Mouse (Mus musculus) brain, embryonic 14.5 days (tissue): Measurements from ENCODE around the gene Plxna2. TPM values are rescaled to one million over a fixed set of nuclear protein-coding genes. Genes with fewer than 3 reads are reported as not detected.

Source experiments
- DNase-seq: peaks from one replicate; pipeline ENCODE4 v3.0.0-alpha.2; 2011; ENCODE audit warnings: low read depth
- CTCF ChIP-seq: fragments of 200-500 bp; IDR thresholded peaks from 2 replicates; pipeline ENCODE4 v1.5.1; 2012; ENCODE audit warnings: inconsistent platforms, mild to moderate bottlenecking, moderate library complexity, borderline replicate concordance; ENCODE audit not compliant: insufficient read depth, insufficient read length; ENCODE audit errors: extremely low read depth
- POLR2A ChIP-seq: fragments of 200-500 bp; IDR thresholded peaks from 2 replicates; pipeline ENCODE4 v1.6.1; 2012; ENCODE audit warnings: mild to moderate bottlenecking, inconsistent platforms, borderline replicate concordance; ENCODE audit not compliant: poor library complexity, insufficient read depth, insufficient read length, severe bottlenecking; ENCODE audit errors: extremely low read depth
- polyA plus RNA-seq: library from polyadenylated mRNA; depleted of rRNA; stranded (reverse); fragments of >200 nt; gene quantifications from 2 replicates; pipeline ENCODE4 v1.2.3, GENCODE M21; 2012

Plxna2 gene
- polyA plus RNA-seq, 1 experiment: 60.3 TPM

- peak; percentile 90 for DNase-seq
- TF ChIP-seq POLR2A: no peak
- no peak for TF ChIP-seq CTCF
Measured at GRCm38 (mm10) chr1:194613271-194613834, 4.7 kb upstream of the Plxna2 start.

- DNase-seq: peak; percentile 92
- no peak for TF ChIP-seq POLR2A
- no peak for TF ChIP-seq CTCF
Measured at GRCm38 (mm10) chr1:194613923-194614830, 3.8 kb upstream of the Plxna2 start.

- TF ChIP-seq POLR2A: no peak
- TF ChIP-seq CTCF: no peak
- DNase-seq: peak; percentile 92
Measured at GRCm38 (mm10) chr1:194616136-194616535, 1.9 kb upstream of the Plxna2 start.

GRCm38 (mm10) chr1:194618841-194619311 lies 858 bp downstream of the Plxna2 start:
- DNase-seq: peak; percentile 96

GRCm38 (mm10) chr1:194619353-194620244 lies 1.6 kb downstream of the Plxna2 start:
- TF ChIP-seq POLR2A (peak; percentile 85), CTCF (peak; percentile 27; the same call in 1 of the 2 replicates)
- DNase-seq: peak; percentile 95

More at GRCm38 (mm10) chr1:194618841-194619311, 858 bp downstream of the Plxna2 start:
- TF ChIP-seq CTCF (peak; percentile 63; the same call in 1 of the 2 replicates), POLR2A (no peak)

GRCm38 (mm10) chr1:194620245-194620991 lies 2.4 kb downstream of the Plxna2 start:
- TF ChIP-seq POLR2A (no peak), CTCF (no peak)
- DNase-seq: peak; percentile 85

GRCm38 (mm10) chr1:194622174-194622573 lies 4.2 kb downstream of the Plxna2 start:
- no peak for TF ChIP-seq CTCF
- TF ChIP-seq POLR2A: no peak
- DNase-seq: no peak

- TF ChIP-seq CTCF (no peak), POLR2A (no peak)
- peak; percentile 70 for DNase-seq
Measured at GRCm38 (mm10) chr1:194622677-194623076, 4.7 kb downstream of the Plxna2 start.

GRCm38 (mm10) chr1:194623641-194624040 lies 5.6 kb downstream of the Plxna2 start:
- no peak for DNase-seq
- TF ChIP-seq CTCF (no peak), POLR2A (no peak)

- no peak for TF ChIP-seq POLR2A
- peak; percentile 62; the same call in 1 of the 2 replicates for TF ChIP-seq CTCF
- peak; percentile 82 for DNase-seq
Measured at GRCm38 (mm10) chr1:194624411-194624810, 6.4 kb downstream of the Plxna2 start.

- peak; percentile 61 for DNase-seq
Measured at GRCm38 (mm10) chr1:194624973-194625372, 7.0 kb downstream of the Plxna2 start.

More at GRCm38 (mm10) chr1:194624973-194625372, 7.0 kb downstream of the Plxna2 start:
- TF ChIP-seq POLR2A: no peak
- no peak for TF ChIP-seq CTCF
